Comparison of ENCODE assay signal across 27 mouse cellular contexts in genomic region chr5:151210060-151210459, GRCm38 (mm10). TPM values are rescaled to one million over a fixed set of nuclear protein-coding genes. Genes with fewer than 3 reads are reported as not detected.
DNase-seq lines count a peak whose midpoint lies in the region; ATAC-seq and TF ChIP-seq lines count a peak whose summit lies in the region.
"Had no signal": no experiment of that assay in that cellular context is flagged by ENCODE, and none has a peak within 500 bp of the region (broad histone marks: within the 10 kb centered on the region; RNA-seq: fewer than 3 reads in every experiment).

No protein-coding gene starts in this region.

- TF ChIP-seq POLR2A in heart, adult 2 months (IDR thresholded peaks at IDR 0.05; ENCODE audit: insufficient read depth, low read depth, low read length), result no peak

- H3K27me3 ChIP-seq in heart, adult 2 months (ENCODE audit: control insufficient read depth, insufficient read depth, low read length), result no peaks in the 10 kb centered on the region
- H3K27me3 ChIP-seq: embryonic facial prominence, embryonic 12.5 days; embryonic facial prominence, embryonic 15.5 days; forebrain, embryonic 12.5 days; forebrain, embryonic 15.5 days; hindbrain, embryonic 13.5 days; intestine, embryonic 15.5 days; Patski had no signal

- TF ChIP-seq CTCF in heart, adult 2 months (IDR thresholded peaks at IDR 0.05), result no peak

- H3K27ac ChIP-seq in heart, adult 2 months, result peak overlapping the region; percentile 18; the same call in 1 of the 2 replicates
- peak overlapping the region; percentile 50 for H3K27ac ChIP-seq in brown adipose tissue, adult 24 weeks (replicated peaks; ENCODE audit: low read depth, low read length)
- H3K27ac ChIP-seq: embryonic facial prominence, embryonic 12.5 days; embryonic facial prominence, embryonic 15.5 days; forebrain, embryonic 12.5 days; forebrain, embryonic 15.5 days; hindbrain, embryonic 10.5 days; hindbrain, embryonic 13.5 days; intestine, embryonic 15.5 days had no signal

- no peak overlapping the region for H3K9ac ChIP-seq in heart, adult 2 months (ENCODE audit: low read depth, low read length)
- H3K9ac ChIP-seq: embryonic facial prominence, embryonic 12.5 days; embryonic facial prominence, embryonic 15.5 days; forebrain, embryonic 12.5 days; forebrain, embryonic 15.5 days; hindbrain, embryonic 13.5 days; intestine, embryonic 15.5 days had no signal

- H3K4me3 ChIP-seq in heart, adult 2 months, result no peak overlapping the region
- H3K4me3 ChIP-seq in brown adipose tissue, adult 24 weeks (ENCODE audit: insufficient read depth, low read depth, low read length), result no peak overlapping the region
- H3K4me3 ChIP-seq: embryonic facial prominence, embryonic 12.5 days; embryonic facial prominence, embryonic 15.5 days; forebrain, embryonic 12.5 days; forebrain, embryonic 15.5 days; hindbrain, embryonic 10.5 days; hindbrain, embryonic 13.5 days; intestine, embryonic 15.5 days had no signal

- H3K4me1 ChIP-seq in heart, adult 2 months (ENCODE audit: control insufficient read depth, insufficient read depth, low read length), result no peaks in the 10 kb centered on the region; the same call in 1 of the 2 replicates
- H3K4me1 ChIP-seq in brown adipose tissue, adult 24 weeks (ENCODE audit: control insufficient read depth, insufficient read depth, insufficient read length, low read length), result 0 out of 2 replicates have a peak, but pooled peaks cover 5% of the 10 kb centered on the region
- H3K4me1 ChIP-seq: embryonic facial prominence, embryonic 12.5 days; embryonic facial prominence, embryonic 15.5 days; forebrain, embryonic 12.5 days; forebrain, embryonic 15.5 days; hindbrain, embryonic 10.5 days; hindbrain, embryonic 13.5 days; intestine, embryonic 15.5 days had no signal

- intact Hi-C loops in heart, adult 2 months (cut with DNase I), result no loop called here

- H3K36me3 ChIP-seq in heart, adult 2 months (ENCODE audit: control insufficient read depth, insufficient read depth, low read length), result no peaks in the 10 kb centered on the region; the same call in 1 of the 2 replicates
- H3K36me3 ChIP-seq: embryonic facial prominence, embryonic 12.5 days; embryonic facial prominence, embryonic 15.5 days; forebrain, embryonic 12.5 days; forebrain, embryonic 15.5 days; G1E; hindbrain, embryonic 10.5 days; hindbrain, embryonic 13.5 days; intestine, embryonic 15.5 days had no signal

- H3K79me2 ChIP-seq in heart, adult 2 months (replicated peaks; ENCODE audit: control insufficient read depth, insufficient read depth, low read length), result no peaks in the 10 kb centered on the region

- DNase-seq in heart, adult 2 months, result no peak
- no peak for DNase-seq in heart, adult 9 months (ENCODE audit: low spot score in 2 of 2)
- peak; percentile 1 to 2 for DNase-seq in B cell, adult 2 months
- DNase-seq in layer of hippocampus, postnatal 10 days (ENCODE audit: low spot score in 2 of 2), result no peak
- DNase-seq in cerebellum, adult 9-11 months, result no peak
- DNase-seq: adrenal gland, postnatal 10 days; cerebellum, adult 11-12 months; cerebellum, adult 8-10 months; cerebellum, postnatal 14 days; gastrocnemius, postnatal 10 days; gastrocnemius, postnatal 36 days; heart, adult 18-20 months; heart, postnatal 36 days; kidney, adult 11 months had no signal

- peak; percentile 52 for ATAC-seq in megakaryocyte, adult 5-6 weeks (ENCODE audit: poor library complexity, severe bottlenecking)
- ATAC-seq in erythroid progenitor cell, adult 5-6 weeks (replicated peaks; ENCODE audit: low FRiP score, poor library complexity, severe bottlenecking), result no peak
- ATAC-seq: forebrain, embryonic 15.5 days; hindbrain, embryonic 16.5 days; intestine, embryonic 15.5 days; Patski had no signal

- 48% methylated on average over 2 of the region's 2 CpGs for WGBS in heart, adult 2 months

- TF ChIP-seq EP300 in heart, adult 2 months (IDR thresholded peaks at IDR 0.05; ENCODE audit: insufficient read depth, low read depth, low read length), result no peak

RNA-seq across cellular contexts. Expression of gene Stard13, which starts 23.6 kb away (rescaled TPM):
- 10 to 100 TPM; 22.1 to 24.4 TPM for total RNA-seq in heart, adult 2 months (2021)
- 9.9 and 16.4 TPM in 2 replicates for polyA plus RNA-seq in heart, adult 2 months (2012; rRNA removed)
- polyA plus RNA-seq in brown adipose tissue, adult 24 weeks (2012; ENCODE audit: insufficient read depth, insufficient read length, missing spikeins), result 6.3 and 7.8 TPM in 2 replicates
- not detected in 2 replicates for total RNA-seq in megakaryocyte, adult 5-6 weeks (2015)
- 0.07 TPM in 1 of 2 replicates, not detected in the other for total RNA-seq in megakaryocyte, adult 5-6 weeks (2017)
- total RNA-seq in layer of hippocampus, postnatal 10 days (2021), result 10 to 100 TPM; 16.9 to 17.0 TPM
- total RNA-seq in erythroid progenitor cell, adult 5-6 weeks (2015; ENCODE audit: low replicate concordance), result not detected in 2 replicates
- 0.26 TPM in 1 of 2 replicates, not detected in the other for total RNA-seq in erythroid progenitor cell, adult 5-6 weeks (2017; ENCODE audit: low replicate concordance)
- polyA plus RNA-seq: G1E had no signal

Comparison
In these comparisons a context has a peak if more than half of its experiments do, and no peak if none do; other contexts are left out.
1. DNase-seq: peak in B cell, adult 2 months (2 of 2); none in heart, adult 2 months (0 of 2), heart, adult 9 months (0 of 2), layer of hippocampus, postnatal 10 days (0 of 2) and cerebellum, adult 9-11 months (single experiment).
2. RNA of gene Stard13, which starts 23.6 kb away (total RNA-seq): 22.1 to 24.4 TPM in heart, adult 2 months and 16.9 to 17.0 TPM in layer of hippocampus, postnatal 10 days; 0.07 TPM in megakaryocyte, adult 5-6 weeks and 0.26 TPM in erythroid progenitor cell, adult 5-6 weeks; every median in the first group is over 10 times any median in the second.